Mouse (Mus musculus) cerebellum, adult 2 months (tissue): ENCODE measurements around the gene Fem1b.

Experiments
- CTCF ChIP-seq: fragments of 200-500 bp; IDR thresholded peaks from 2 replicates; pipeline ENCODE4 v1.5.1; 2011; ENCODE audit warnings: low read depth, mild to moderate bottlenecking, control low read depth, low read length, moderate library complexity, borderline replicate concordance; ENCODE audit not compliant: insufficient read depth
- POLR2A ChIP-seq: fragments of 200-500 bp; IDR thresholded peaks from 2 replicates; pipeline ENCODE4 v1.6.1; 2011; ENCODE audit warnings: low read length, control low read depth, borderline replicate concordance; ENCODE audit not compliant: insufficient read depth

DNA sequence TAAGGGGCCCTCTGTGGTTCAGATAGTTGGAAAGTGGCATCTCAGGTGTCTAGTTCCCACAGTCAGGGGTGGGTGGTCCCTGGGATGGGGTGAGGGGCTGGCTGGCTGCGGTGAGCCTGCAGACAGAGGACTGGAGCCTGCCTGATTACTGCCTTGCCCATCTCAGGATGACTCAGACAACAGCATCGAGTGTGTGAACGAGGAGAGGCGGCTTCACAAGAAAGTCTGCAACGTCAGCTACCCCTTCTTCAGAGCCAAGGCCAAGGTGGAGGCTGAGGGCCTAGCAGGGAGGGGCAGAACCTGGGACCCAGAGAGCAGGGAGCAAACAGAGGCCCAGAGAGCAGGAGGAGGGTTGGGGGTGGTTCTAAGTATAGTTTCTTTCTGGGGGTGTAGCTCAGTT lies 43.4 kb downstream of the Fem1b start:
- TF ChIP-seq POLR2A (no peak), CTCF (no peak)
